Mouse (Mus musculus): Measurements from ENCODE around the gene Il1rn.
A peak's percentile ranks its signal among the peaks of the same experiment; 100 is the strongest.

Il1rn gene

DNA sequence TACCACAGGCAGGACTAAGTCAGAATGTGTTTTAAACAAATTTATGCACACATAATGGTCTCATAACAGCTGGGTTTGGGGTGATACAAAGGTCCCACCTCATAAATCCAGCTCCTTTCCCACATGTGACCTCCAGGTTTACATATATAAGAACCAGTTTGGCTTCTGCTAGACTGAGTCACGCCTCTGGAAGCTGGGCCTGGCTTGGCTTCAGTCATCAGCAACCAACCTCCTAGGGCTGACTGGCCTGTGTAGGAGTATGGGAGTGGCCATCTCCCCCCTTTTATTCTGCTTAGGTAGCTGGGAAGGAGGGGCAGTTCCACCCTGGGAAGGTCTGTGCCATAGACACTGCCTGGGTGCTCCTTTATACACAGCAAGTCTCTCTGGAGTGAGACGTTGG is at the start of gene Il1rn:
Il1rn (plus strand) TSS at position 309 of the 400 bp plus-strand sequence.
- DNase-seq (ENCODE audit: low spot score): no peak

DNA sequence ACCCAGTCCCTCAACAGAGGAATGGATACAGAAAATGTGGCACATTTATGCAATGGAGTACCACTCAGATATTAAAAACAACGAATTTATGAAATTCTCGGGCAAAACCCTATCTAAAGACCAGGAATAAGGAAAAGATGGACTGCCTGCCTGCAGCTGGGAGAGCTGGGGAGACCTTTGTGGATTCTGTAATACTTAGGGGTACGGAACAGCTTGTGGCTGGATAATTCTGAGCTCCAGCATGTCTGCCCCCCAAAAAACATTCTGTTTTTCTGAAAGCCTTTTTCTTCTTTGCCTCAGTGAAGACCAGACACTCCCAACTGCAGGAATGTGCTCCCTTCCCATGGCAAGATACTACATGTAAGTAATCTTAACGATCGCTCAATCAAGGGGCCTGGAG is 45.8 kb upstream of the Il1rn start, which contains the start of gene Il1f10:
Il1f10 (plus strand) TSS at position 301 of the 400 bp plus-strand sequence.
- DNase-seq (ENCODE audit: low spot score): no peak

DNA sequence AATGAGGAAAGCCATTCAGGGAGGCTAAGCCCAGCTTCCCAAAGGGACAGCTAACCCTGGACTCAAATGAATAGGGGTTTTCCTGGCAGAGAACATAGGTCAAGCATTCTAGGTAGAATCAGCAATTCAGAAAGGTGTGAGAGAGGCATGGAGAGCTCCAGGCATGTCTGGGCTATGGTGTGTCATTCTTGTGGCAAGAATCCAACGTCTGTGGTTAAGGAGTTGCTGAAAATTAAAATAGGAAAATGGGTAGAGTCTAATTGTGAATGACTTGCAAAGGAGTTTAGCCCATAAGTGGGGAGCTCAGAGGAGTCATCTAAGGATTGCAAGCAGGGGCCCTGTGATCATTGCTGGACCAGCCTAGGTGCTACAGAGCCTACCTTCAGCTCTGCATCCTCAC is 42.0 kb upstream of the Il1rn start:
- DNase-seq (ENCODE audit: low spot score): no peak

DNA sequence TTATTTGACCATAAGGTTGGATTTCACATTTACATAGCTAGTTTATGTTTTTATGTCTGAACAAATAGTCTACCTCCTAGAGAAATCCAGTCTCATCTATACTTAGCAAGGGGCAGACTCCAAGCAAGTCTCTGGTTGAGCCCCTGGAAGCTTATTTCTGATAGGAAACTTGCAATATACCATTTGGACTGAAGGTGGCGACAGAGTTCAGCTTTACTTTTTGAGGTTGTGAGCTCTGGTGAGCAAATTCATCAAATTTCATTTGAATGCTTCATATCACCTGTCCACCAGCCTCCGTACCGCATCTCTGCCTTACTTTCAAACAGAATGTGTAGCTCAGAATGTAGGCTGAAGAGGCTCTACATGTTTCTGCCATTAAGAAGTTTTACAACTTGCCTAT is 39.8 kb upstream of the Il1rn start:
- DNase-seq (ENCODE audit: low spot score): peak; percentile 55

- no peak for DNase-seq (ENCODE audit: low spot score)
Measured at GRCm38 (mm10) chr2:24311302-24312001, 25.2 kb upstream of the Il1rn start.

DNA sequence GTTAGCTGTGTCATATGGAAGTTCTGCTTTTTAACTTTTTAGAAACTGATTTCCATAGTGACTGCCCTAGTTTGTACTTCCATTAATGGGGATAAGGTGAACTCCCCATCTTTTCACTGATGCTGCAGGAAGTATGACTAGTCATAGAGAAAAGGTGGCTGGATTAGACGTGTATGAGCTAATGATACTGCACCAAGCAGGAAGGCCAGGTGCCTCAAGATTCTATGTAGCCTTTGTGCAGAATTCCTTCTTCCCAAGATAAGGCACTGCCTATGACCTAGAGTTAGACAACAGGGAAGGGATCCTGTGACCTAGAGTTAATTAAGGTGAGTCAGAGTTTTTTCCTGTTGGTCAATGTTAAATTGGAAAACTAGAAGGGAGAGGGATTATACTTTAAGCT is 19.7 kb upstream of the Il1rn start:
- no peak for DNase-seq (ENCODE audit: low spot score)

- no peak for DNase-seq (ENCODE audit: low spot score)
Measured at GRCm38 (mm10) chr2:24317919-24318598, 18.6 kb upstream of the Il1rn start.

- DNase-seq (ENCODE audit: low spot score): no peak
Measured at GRCm38 (mm10) chr2:24335333-24335732, 1.3 kb upstream of the Il1rn start.

DNA sequence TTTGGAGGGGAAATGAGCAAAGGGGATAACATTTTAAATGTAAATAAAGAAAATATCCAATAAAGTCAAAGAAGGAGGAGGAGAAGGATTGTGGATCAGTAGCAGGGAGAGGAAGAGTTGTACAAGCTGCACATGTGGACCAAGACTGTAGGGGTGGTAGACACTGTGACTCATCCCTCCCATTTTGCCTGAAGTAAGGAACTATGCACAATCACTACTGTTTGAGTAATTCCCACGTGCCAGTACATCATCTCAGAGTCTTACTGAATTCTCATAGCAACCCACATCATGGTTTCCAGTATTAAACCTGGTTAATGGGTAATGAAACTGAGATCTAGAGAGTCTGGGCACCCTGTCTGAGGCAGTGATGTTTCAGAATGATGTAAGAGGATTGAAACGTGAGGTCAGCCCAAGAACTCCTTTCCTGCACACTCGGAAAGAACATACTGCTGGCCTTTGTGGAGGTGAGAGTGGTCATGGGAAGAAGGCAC is 4.8 kb downstream of the Il1rn start:
- DNase-seq (ENCODE audit: low spot score): no peak

DNA sequence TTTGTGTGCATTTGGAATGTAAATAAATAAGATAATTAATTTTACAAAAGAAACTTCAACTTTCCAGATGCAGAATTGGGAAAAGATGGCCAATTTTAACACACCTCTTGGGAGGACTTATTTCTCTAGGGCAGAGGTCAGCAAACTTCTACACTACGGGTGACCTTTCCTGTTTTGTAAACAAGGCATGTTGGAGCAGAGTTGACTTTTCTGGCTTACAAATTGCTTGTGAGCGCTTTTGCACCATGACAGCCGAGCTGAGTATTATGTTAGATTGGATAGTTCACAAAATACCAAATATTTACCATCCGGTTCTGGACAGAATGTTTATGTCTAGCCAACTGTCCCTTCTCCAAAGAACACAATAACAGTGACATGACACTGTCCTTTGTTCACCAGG is 8.0 kb downstream of the Il1rn start:
- DNase-seq (ENCODE audit: low spot score): no peak

DNA sequence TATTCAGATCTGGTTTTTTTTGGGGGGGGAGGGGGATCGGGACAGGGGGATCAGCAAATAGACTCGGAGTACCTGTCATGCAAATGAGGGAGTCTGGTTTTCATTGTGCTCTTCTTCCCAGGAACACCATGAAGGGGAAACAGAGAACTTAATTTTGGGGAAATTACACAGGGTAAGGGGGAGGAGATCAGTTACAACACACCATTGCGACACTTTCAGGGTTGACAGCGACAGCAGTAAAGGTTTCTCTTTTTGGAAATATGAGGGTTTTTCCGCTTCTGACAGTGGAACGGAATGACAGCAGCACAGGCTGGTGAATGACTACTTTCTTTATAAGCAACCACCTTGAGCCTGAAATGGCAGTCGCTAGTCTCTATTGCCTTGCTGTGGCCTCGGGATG is 8.4 kb downstream of the Il1rn start:
- no peak for DNase-seq (ENCODE audit: low spot score)

DNA sequence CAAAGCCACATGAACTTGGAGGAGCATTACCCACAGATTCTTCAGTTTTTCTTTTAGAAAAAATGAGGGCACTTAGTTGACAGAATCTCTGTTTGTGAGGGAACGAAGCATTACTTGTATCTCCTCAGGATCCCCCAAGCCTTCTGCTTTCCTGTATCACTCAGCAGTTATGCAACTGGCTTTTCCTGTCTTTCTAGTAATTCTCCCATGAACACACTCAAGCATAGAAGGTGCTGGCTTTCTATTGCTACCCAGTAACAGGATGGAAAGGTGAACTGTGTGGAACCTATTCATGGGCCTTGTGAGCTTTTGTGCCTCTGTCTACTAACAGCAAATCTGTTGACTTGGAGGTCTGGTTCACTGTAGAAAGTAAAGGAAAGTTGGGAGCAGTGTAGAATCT is 11.3 kb downstream of the Il1rn start:
- no peak for DNase-seq (ENCODE audit: low spot score)

DNA sequence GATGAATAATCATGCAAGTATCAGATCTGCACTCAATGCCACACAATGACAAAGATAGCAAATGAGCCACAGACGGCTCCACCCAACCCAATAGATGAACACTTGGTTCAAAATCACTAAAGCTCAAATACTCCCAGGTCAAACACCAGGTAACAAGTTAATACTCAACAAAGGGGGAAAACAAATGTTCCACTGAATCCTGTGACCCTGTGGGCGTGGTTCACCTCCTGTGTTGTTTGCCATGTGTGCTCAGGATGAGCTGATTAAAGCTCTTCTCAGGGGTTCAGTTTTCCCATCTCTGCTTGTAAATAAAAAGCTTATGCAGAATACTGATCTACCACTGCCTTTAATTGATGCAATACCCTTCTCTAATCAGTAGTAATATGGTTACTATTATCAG is 14.5 kb downstream of the Il1rn start:
- no peak for DNase-seq (ENCODE audit: low spot score)

GRCm38 (mm10) chr2:24353042-24353441 is 16.4 kb downstream of the Il1rn start:
- DNase-seq (ENCODE audit: low spot score): no peak

GRCm38 (mm10) chr2:24357642-24358041 is 21.0 kb downstream of the Il1rn start:
- peak; percentile 13 for DNase-seq (ENCODE audit: low spot score)

GRCm38 (mm10) chr2:24359347-24359746 is 22.7 kb downstream of the Il1rn start:
- DNase-seq (ENCODE audit: low spot score): no peak

GRCm38 (mm10) chr2:24363818-24364217 is 27.2 kb downstream of the Il1rn start:
- DNase-seq (ENCODE audit: low spot score): no peak

DNA sequence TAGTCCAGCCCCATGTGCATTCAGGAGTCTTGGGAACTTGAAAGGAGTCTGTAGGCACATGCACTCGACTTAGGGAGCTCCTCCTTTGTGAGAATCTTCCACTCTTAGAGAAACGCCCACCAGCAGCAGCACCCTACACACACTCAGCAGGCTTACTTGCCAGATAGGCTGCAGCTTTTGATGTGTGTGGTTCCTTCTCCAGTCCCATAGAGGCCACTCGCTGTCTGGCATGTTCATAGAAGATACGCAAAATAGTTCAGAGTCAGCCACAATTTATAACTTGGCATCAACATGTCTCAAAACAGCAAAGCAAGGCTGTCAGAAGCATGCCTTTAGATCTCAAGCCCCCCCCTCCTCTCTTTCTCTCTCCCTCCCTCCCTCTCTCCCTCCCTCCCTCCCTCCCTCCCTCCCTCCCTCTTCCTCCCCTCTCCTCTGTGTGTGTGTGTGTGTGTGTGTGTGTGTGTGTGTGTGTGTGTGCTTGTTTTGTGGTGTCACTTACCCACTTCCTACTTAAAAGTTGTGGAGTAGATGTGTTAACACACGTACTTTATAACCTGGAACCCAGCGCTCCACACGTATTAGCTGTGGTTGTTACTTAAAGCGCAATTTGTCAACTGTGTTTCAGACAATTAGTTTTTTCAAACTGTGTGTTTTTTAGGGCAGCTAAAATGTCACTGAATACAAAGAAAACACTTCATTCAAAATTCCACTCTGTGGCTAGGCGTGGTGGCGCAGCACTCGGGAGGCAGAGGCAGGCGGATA is 29.7 kb downstream of the Il1rn start:
- no peak for DNase-seq (ENCODE audit: low spot score)

DNA sequence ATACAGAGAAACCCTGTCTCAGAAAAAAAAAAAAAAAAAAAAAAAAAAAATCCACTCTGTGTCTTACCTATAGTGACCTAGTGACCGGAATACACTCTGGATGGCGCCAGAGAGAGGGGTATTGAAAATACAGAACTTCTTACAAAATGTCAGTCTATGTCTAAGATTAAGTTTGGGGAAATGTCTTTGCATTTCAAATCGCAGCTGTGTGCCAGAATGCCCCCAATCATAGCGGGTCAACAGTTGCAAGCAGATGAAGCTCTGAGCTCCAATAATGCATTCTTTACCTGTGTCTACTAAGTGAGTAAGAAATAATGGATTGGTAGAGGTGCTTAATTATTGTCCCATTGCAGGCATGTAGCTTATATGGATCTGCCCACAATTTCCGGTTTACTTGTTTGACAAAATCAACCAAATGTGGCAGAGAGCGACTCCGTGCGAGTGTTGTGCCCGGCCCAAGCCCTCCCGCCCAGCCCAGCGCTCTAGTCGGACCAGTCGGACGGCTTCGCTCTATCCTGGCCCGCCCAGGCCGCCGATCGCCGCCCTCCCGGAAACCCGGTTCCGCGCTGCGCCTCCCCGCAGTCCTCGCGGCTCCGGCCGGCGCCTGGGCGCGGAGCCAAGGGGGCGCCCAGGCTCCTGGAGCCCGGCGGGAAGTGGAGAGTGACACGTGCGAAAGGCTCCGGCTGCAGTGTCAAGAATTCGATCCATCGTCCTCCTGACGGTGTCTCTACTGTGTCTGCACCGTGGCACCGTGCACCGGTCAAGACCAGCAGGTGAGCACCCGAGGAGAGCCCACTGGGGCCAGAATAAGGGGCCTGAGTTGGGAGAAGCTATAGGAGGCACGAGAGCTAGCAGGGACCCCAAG is 30.6 kb downstream of the Il1rn start, which contains the start of gene Psd4:
Psd4 (plus strand) TSS at position 551 of the 865 bp plus-strand sequence.
- peak; percentile 44 for DNase-seq (ENCODE audit: low spot score)

DNA sequence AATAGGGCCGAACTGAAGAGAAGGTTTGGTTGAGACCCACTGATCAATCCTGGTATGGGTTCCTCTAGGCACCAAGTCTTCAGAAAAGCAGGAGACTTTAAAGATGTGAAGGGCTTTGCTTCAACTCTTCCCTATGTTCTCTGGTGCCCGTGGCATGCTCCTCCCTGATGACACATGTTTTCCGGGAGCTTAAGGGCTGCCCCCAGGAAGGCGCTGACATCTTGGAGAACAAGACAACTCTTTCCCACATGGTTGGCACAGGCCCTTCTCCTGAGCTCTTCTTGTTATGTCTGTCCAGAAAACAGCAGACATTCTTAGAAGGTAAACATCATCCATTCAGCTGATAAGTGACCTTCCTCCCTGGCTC is 31.2 kb downstream of the Il1rn start:
- DNase-seq (ENCODE audit: low spot score): no peak

DNA sequence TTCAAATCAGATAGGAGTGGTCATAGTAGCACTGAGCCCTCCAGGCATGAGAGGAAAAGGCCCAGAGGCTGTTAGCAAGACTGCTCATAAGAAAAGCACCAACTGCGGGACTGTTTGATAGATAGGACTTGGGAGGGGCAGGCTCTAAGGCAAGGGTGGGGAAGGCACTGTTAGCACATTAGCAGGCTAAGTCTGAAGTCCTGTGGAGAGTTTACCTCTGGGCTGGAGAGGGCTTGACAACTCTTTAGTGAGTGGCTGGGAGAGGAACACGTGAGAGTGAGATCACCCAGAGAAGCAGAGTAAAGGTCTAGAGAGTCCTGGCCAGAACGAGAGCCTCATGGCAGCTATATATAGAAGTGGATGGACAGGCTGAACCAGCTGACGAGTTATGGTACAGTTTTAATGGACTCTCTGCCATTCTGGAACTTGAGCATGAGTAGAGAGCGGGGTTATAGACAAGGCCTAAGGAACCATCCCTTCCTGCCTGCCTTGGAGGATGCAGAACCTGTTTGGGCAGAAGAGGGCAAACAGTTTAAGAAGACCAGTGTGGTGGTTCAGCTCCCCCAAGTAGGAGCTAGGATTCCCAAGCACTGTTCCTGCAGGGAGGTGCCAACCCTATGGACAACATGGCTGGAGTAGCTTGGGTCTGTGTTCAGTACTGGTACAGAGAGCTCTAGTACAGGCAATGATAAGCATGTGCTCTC is 42.2 kb downstream of the Il1rn start:
- DNase-seq (ENCODE audit: low spot score): no peak

All from ovary, postnatal 14 days (tissue).